ENCODE assay signal across 17 mouse cellular contexts in the genomic region with DNA sequence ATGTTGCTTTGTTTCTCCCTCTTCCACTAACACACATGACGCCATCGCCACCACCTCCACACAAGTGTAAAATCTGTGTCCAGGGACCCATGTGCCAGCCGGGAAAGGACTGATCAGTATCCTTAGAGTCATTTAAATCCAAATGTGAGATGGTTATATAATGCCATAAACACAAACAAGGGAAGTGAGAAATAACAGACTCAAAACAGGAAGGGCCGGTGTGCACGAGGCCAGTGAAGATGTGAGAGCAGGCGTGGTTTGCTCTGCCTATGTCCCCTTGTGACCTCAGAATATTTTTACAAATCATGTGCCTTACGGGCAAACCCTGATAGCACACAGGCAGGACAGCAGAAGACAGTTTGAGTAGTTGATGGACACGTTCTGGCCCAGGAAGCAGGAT.
"Had no signal": no experiment of that assay in that cellular context is flagged by ENCODE, and none has a peak within 500 bp of the region (broad histone marks: within the 10 kb centered on the region; RNA-seq: fewer than 3 reads in every experiment).

No protein-coding gene starts in this region.

- DNase-seq: kidney, adult 11 months; kidney, adult 8-10 months; kidney, postnatal 10 days; kidney, postnatal 4 days; liver, embryonic 13.5 days; lung, adult 2 months; lung, postnatal 14 days; lung, postnatal 4 days; midbrain, embryonic 14.5 days; right cerebral cortex, postnatal 25 days; spleen, adult 18-20 months; thymus, postnatal 25 days had no signal

- H3K4me1 ChIP-seq: liver, embryonic 13.5 days had no signal

- H3K9me3 ChIP-seq: kidney, embryonic 15.5 days; liver, embryonic 13.5 days; stomach, embryonic 15.5 days had no signal

- H3K36me3 ChIP-seq: kidney, embryonic 15.5 days; liver, embryonic 13.5 days; stomach, embryonic 15.5 days had no signal

- H3K4me2 ChIP-seq: kidney, embryonic 15.5 days; liver, embryonic 13.5 days; midbrain, embryonic 11.5 days; stomach, embryonic 15.5 days had no signal

- H3K27ac ChIP-seq: kidney, embryonic 15.5 days; left cerebral cortex, adult 2 months; liver, embryonic 13.5 days; stomach, embryonic 15.5 days had no signal

- H3K9ac ChIP-seq: kidney, embryonic 15.5 days; liver, embryonic 13.5 days; stomach, embryonic 15.5 days had no signal

- H3K27me3 ChIP-seq: kidney, embryonic 15.5 days; liver, embryonic 13.5 days; stomach, embryonic 15.5 days had no signal

- H3K4me3 ChIP-seq: kidney, embryonic 15.5 days; layer of hippocampus, adult 2 months; left cerebral cortex, adult 2 months; liver, embryonic 13.5 days; stomach, embryonic 15.5 days had no signal
